Mouse (Mus musculus) cortical plate, adult 2 months (tissue): ENCODE measurements at regions not wholly inside any gene's neighbourhood (a gene's known extent, or its start where the extent isn't known, plus 50 kb on each side); places are given as distances from the start of the nearest gene placed in this dataset.

Source experiments
- CTCF ChIP-seq: fragments of 200-500 bp; IDR thresholded peaks from 2 replicates; pipeline ENCODE4 v1.5.1; 2011; ENCODE audit warnings: mild to moderate bottlenecking, control low read depth, low read length; ENCODE audit not compliant: insufficient read depth; ENCODE audit errors: extremely low read depth
- POLR2A ChIP-seq: fragments of 200-500 bp; IDR thresholded peaks from 2 replicates; pipeline ENCODE4 v1.6.1; 2011; ENCODE audit warnings: mild to moderate bottlenecking, low read length, control low read depth; ENCODE audit not compliant: insufficient read depth; ENCODE audit errors: extremely low read depth

GRCm38 (mm10) chr8:23553565-23554473 lies 1142.7 kb downstream of the Mrps31 start:
- TF ChIP-seq POLR2A (no peak), CTCF (no peak)
